Mouse (Mus musculus) lung, embryonic 16.5 days (tissue): ENCODE results near the gene Depdc7. TPM values are rescaled to one million over a fixed set of nuclear protein-coding genes. Genes with fewer than 3 reads are reported as not detected.

Source experiments
- ATAC-seq: fragments of 200-750 bp; cut with Nextera tagmentation; 2 replicates; pipeline ENCODE4 v1.8.0; 2017; ENCODE audit warnings: low read depth, mild to moderate bottlenecking, moderate library complexity
- H3K27ac ChIP-seq: fragments of 300-500 bp; sonication (generic); 2 replicates; pipeline ENCODE4 v1.5.1; 2014; ENCODE audit warnings: mild to moderate bottlenecking, control low read depth, low read length
- H3K27me3 ChIP-seq: fragments of 300-500 bp; sonication (generic); 2 replicates; pipeline ENCODE4 v1.6.1; 2014; ENCODE audit warnings: low read depth, low read length, mixed read lengths; ENCODE audit not compliant: control insufficient read depth, insufficient read depth
- H3K36me3 ChIP-seq: fragments of 300-500 bp; sonication (generic); 2 replicates; pipeline ENCODE4 v1.6.1; 2014; ENCODE audit warnings: low read length; ENCODE audit not compliant: control insufficient read depth, insufficient read depth
- H3K4me1 ChIP-seq: fragments of 300-500 bp; sonication (generic); replicated peaks from 2 replicates; pipeline ENCODE4 v1.6.1; 2014; ENCODE audit warnings: low read length, mixed read lengths; ENCODE audit not compliant: control insufficient read depth, insufficient read depth
- H3K4me2 ChIP-seq: fragments of 300-500 bp; sonication (generic); 2 replicates; pipeline ENCODE4 v1.6.1; 2014; ENCODE audit warnings: low read depth, low read length, control low read depth
- H3K4me3 ChIP-seq: fragments of 300-500 bp; sonication (generic); 2 replicates; pipeline ENCODE4 v1.5.1; 2014; ENCODE audit warnings: mild to moderate bottlenecking, low read length, control low read depth
- H3K9ac ChIP-seq: fragments of 300-500 bp; sonication (generic); 2 replicates; pipeline ENCODE4 v1.6.1; 2014; ENCODE audit warnings: low read length, control low read depth
- H3K9me3 ChIP-seq: fragments of 300-500 bp; sonication (generic); 2 replicates; pipeline ENCODE4 v1.6.1; 2016; ENCODE audit warnings: low read length; ENCODE audit not compliant: control insufficient read depth
- WGBS: fragments of 180-500 bp; shearing (Covaris S2); extraction: QIAGEN DNeasy Blood & Tissue Kit; methylation state at CpG from one replicate; pipeline ENCODE4 v1.1.7; 2014; 5-methylcytosine and 5-hydroxymethylcytosine counted together
- polyA plus RNA-seq: library from polyadenylated mRNA; unstranded; fragments of >200 nt; fragmentation: Nextera tagmentation; extraction: Ambion mirVana; gene quantifications from 2 replicates; pipeline ENCODE4 v1.2.1, GENCODE M21; 2015

Gene Depdc7
- polyA plus RNA-seq: 7.5 and 8.0 TPM in 2 replicates

GRCm38 (mm10) chr2:104742741-104743064 lies at the start of gene Depdc7:
Gene Depdc7 (minus strand): TSS chr2:104742878.
- Histone ChIP-seq H3K9me3 (no peaks in the 10 kb centered on the region), H3K27me3 (no peaks in the 10 kb centered on the region)

GRCm38 (mm10) chr2:104774763-104775162 lies 32.1 kb upstream of the Depdc7 start:
- no peak overlapping the region for H3K4me3 ChIP-seq
- no peaks in the 10 kb centered on the region for H3K27me3 ChIP-seq
- no peak overlapping the region for H3K4me2 ChIP-seq
- H3K36me3 ChIP-seq: peaks cover 23% of the 10 kb centered on the region
- no peaks in the 10 kb centered on the region for H3K9me3 ChIP-seq
- WGBS: 85% methylated on average over 1 of the region's 1 CpGs
- ATAC-seq: no peak
- H3K4me1 ChIP-seq: no peaks in the 10 kb centered on the region
- H3K27ac ChIP-seq: no peak overlapping the region
- no peak overlapping the region for H3K9ac ChIP-seq

More at GRCm38 (mm10) chr2:104742741-104743064, at the start of gene Depdc7:
- Histone ChIP-seq H3K27ac (no peak within 1 kb of the TSS), H3K4me2 (peak within 1 kb of the TSS; percentile 81), H3K9ac (peak within 1 kb of the TSS; percentile 71), H3K4me3 (peak within 1 kb of the TSS; percentile 70), H3K4me1 (peaks cover 6% of the 10 kb centered on the region; the same call in 1 of the 2 replicates), H3K36me3 (no peaks in the 10 kb centered on the region)
- ATAC-seq: peak; percentile 97
- WGBS: 0% methylated on average over 28 of the region's 31 CpGs

- 94% methylated on average over 1 of the region's 1 CpGs for WGBS
- no peak for ATAC-seq
- no peak overlapping the region for H3K9ac ChIP-seq
- no peak overlapping the region for H3K4me3 ChIP-seq
- H3K9me3 ChIP-seq: no peaks in the 10 kb centered on the region
- no peak overlapping the region for H3K4me2 ChIP-seq
- no peaks in the 10 kb centered on the region for H3K4me1 ChIP-seq
- H3K36me3 ChIP-seq: peaks cover 19% of the 10 kb centered on the region; the same call in 1 of the 2 replicates
- H3K27ac ChIP-seq: no peak overlapping the region
- H3K27me3 ChIP-seq: no peaks in the 10 kb centered on the region
These were observed 26.0 kb upstream of the Depdc7 start for GRCm38 (mm10) chr2:104768697-104769096.

- H3K4me1 ChIP-seq: no peaks in the 10 kb centered on the region
- no peaks in the 10 kb centered on the region for H3K9me3 ChIP-seq
- H3K36me3 ChIP-seq: peaks cover 18% of the 10 kb centered on the region
- WGBS: 83% methylated on average over 4 of the region's 4 CpGs
- no peak for ATAC-seq
- H3K4me2 ChIP-seq: no peak overlapping the region
- H3K4me3 ChIP-seq: no peak overlapping the region
- no peak overlapping the region for H3K27ac ChIP-seq
- H3K27me3 ChIP-seq: no peaks in the 10 kb centered on the region
- H3K9ac ChIP-seq: no peak overlapping the region
These were observed 21.3 kb upstream of the Depdc7 start for GRCm38 (mm10) chr2:104764018-104764417.

- no peak overlapping the region for H3K9ac ChIP-seq
- no peaks in the 10 kb centered on the region for H3K9me3 ChIP-seq
- no peaks in the 10 kb centered on the region for H3K4me1 ChIP-seq
- peaks cover 15% of the 10 kb centered on the region for H3K36me3 ChIP-seq
- no peaks in the 10 kb centered on the region for H3K27me3 ChIP-seq
- WGBS: 64% methylated on average over 8 of the region's 8 CpGs
- no peak overlapping the region for H3K4me3 ChIP-seq
- no peak overlapping the region for H3K4me2 ChIP-seq
- ATAC-seq: no peak
- H3K27ac ChIP-seq: no peak overlapping the region
These were observed 20.5 kb upstream of the Depdc7 start for GRCm38 (mm10) chr2:104763134-104763703.

GRCm38 (mm10) chr2:104750611-104751010 lies 7.9 kb upstream of the Depdc7 start:
- H3K4me2 ChIP-seq: no peak overlapping the region
- H3K9me3 ChIP-seq: no peaks in the 10 kb centered on the region
- WGBS: 53% methylated on average over 3 of the region's 3 CpGs
- no peak overlapping the region for H3K27ac ChIP-seq
- no peak overlapping the region for H3K4me3 ChIP-seq
- H3K27me3 ChIP-seq: no peaks in the 10 kb centered on the region
- H3K4me1 ChIP-seq: no peaks in the 10 kb centered on the region
- no peaks in the 10 kb centered on the region for H3K36me3 ChIP-seq
- H3K9ac ChIP-seq: no peak overlapping the region
- ATAC-seq: peak; percentile 47; the same call in 1 of the 2 replicates

- WGBS: 71% methylated on average over 5 of the region's 5 CpGs
- no peak for ATAC-seq
- Histone ChIP-seq H3K4me1 (no peaks in the 10 kb centered on the region), H3K27me3 (no peaks in the 10 kb centered on the region), H3K36me3 (no peaks in the 10 kb centered on the region), H3K9me3 (no peaks in the 10 kb centered on the region), H3K9ac (no peak overlapping the region), H3K4me3 (no peak overlapping the region), H3K27ac (no peak overlapping the region), H3K4me2 (no peak overlapping the region)
These were observed 6.0 kb upstream of the Depdc7 start for GRCm38 (mm10) chr2:104748652-104749183.

- H3K27ac ChIP-seq: no peak overlapping the region
- H3K4me2 ChIP-seq: no peak overlapping the region
- WGBS: 48% methylated on average over 8 of the region's 8 CpGs
- no peak overlapping the region for H3K4me3 ChIP-seq
- no peak for ATAC-seq
- no peaks in the 10 kb centered on the region for H3K27me3 ChIP-seq
- no peaks in the 10 kb centered on the region for H3K9me3 ChIP-seq
- no peak overlapping the region for H3K9ac ChIP-seq
- H3K4me1 ChIP-seq: peaks cover 3% of the 10 kb centered on the region; the same call in 1 of the 2 replicates
- no peaks in the 10 kb centered on the region for H3K36me3 ChIP-seq
These were observed 3.6 kb upstream of the Depdc7 start for GRCm38 (mm10) chr2:104746251-104746650.

- Histone ChIP-seq H3K27ac (no peak overlapping the region), H3K9ac (no peak overlapping the region), H3K4me3 (no peak overlapping the region), H3K4me2 (no peak overlapping the region), H3K36me3 (no peaks in the 10 kb centered on the region), H3K4me1 (peaks cover 6% of the 10 kb centered on the region; the same call in 1 of the 2 replicates), H3K27me3 (no peaks in the 10 kb centered on the region), H3K9me3 (no peaks in the 10 kb centered on the region)
- no peak for ATAC-seq
- 53% methylated on average over 5 of the region's 5 CpGs for WGBS
These were observed 1.3 kb upstream of the Depdc7 start for GRCm38 (mm10) chr2:104743971-104744370.
